Mouse (Mus musculus): ENCODE data around the gene Ephb2. TPM values are rescaled to one million over a fixed set of nuclear protein-coding genes. Genes with fewer than 3 reads are reported as not detected.
A peak's percentile ranks its signal among the peaks of the same experiment; 100 is the strongest.

Gene Ephb2
- total and polyA plus RNA-seq, 3 experiments: 0.08 to 0.34 (median 0.33) TPM

GRCm38 (mm10) chr4:136860022-136860421, 24.2 kb upstream of the Ephb2 start:
- Histone ChIP-seq H3K9me3 (replicated peaks) (no peaks in the 10 kb centered on the region), H3K4me3 (ENCODE audit: low read depth, low read length) (no peak overlapping the region), H3K4me1 (ENCODE audit: insufficient read depth, low read depth, low read length) (no peaks in the 10 kb centered on the region), H3K36me3 (replicated peaks) (no peaks in the 10 kb centered on the region), H3K27me3 (ENCODE audit: insufficient read depth, low read length) (peaks cover under 1% of the 10 kb centered on the region; the same call in 1 of the 2 replicates)
- TF ChIP-seq POLR2AphosphoS5 (IDR thresholded peaks at IDR 0.05; ENCODE audit: insufficient replicate concordance, low read depth, low read length) (no peak), GATA1 (IDR thresholded peaks at IDR 0.05; ENCODE audit: borderline replicate concordance, low read length) (no peak), CTCF (IDR thresholded peaks at IDR 0.05; ENCODE audit: low read depth, low read length) (peak; percentile 30)
- DNase-seq (ENCODE audit: low spot score) (no peak), ATAC-seq (ENCODE audit: extremely low read depth, insufficient number of reproducible peaks, low FRiP score, poor library complexity, severe bottlenecking) (no peak)

GRCm38 (mm10) chr4:136855081-136855480, 19.3 kb upstream of the Ephb2 start:
- Histone ChIP-seq H3K9me3 (replicated peaks) (no peaks in the 10 kb centered on the region), H3K27me3 (ENCODE audit: insufficient read depth, low read length) (no peaks in the 10 kb centered on the region), H3K4me3 (ENCODE audit: low read depth, low read length) (no peak overlapping the region), H3K36me3 (replicated peaks) (no peaks in the 10 kb centered on the region), H3K4me1 (ENCODE audit: insufficient read depth, low read depth, low read length) (no peaks in the 10 kb centered on the region)
- no peak for DNase-seq (ENCODE audit: low spot score)
- TF ChIP-seq POLR2AphosphoS5 (IDR thresholded peaks at IDR 0.05; ENCODE audit: insufficient replicate concordance, low read depth, low read length) (no peak), CTCF (IDR thresholded peaks at IDR 0.05; ENCODE audit: low read depth, low read length) (no peak), GATA1 (IDR thresholded peaks at IDR 0.05; ENCODE audit: borderline replicate concordance, low read length) (no peak), GATA2 (IDR thresholded peaks at IDR 0.05; ENCODE audit: borderline replicate concordance, low read depth, low read length) (no peak), TAL1 (conservative IDR thresholded peaks at IDR 0.05; ENCODE audit: low read depth, low read length) (no peak)
- no peak for ATAC-seq (ENCODE audit: extremely low read depth, insufficient number of reproducible peaks, low FRiP score, poor library complexity, severe bottlenecking)

GRCm38 (mm10) chr4:136852989-136853388, 17.2 kb upstream of the Ephb2 start:
- H3K27me3 ChIP-seq (ENCODE audit: insufficient read depth, low read length): no peaks in the 10 kb centered on the region
- DNase-seq (ENCODE audit: low spot score): no peak
- no peak for ATAC-seq (ENCODE audit: extremely low read depth, insufficient number of reproducible peaks, low FRiP score, poor library complexity, severe bottlenecking)
- no peak overlapping the region; the same call in 1 of the 2 replicates for H3K4me3 ChIP-seq (ENCODE audit: low read depth, low read length)
- no peaks in the 10 kb centered on the region for H3K36me3 ChIP-seq (replicated peaks)
- H3K4me1 ChIP-seq (ENCODE audit: insufficient read depth, low read depth, low read length): no peaks in the 10 kb centered on the region
- H3K9me3 ChIP-seq (replicated peaks): no peaks in the 10 kb centered on the region
- TF ChIP-seq TAL1 (conservative IDR thresholded peaks at IDR 0.05; ENCODE audit: low read depth, low read length) (no peak), GATA1 (IDR thresholded peaks at IDR 0.05; ENCODE audit: borderline replicate concordance, low read length) (no peak), CTCF (IDR thresholded peaks at IDR 0.05; ENCODE audit: low read depth, low read length) (no peak), GATA2 (IDR thresholded peaks at IDR 0.05; ENCODE audit: borderline replicate concordance, low read depth, low read length) (no peak), POLR2AphosphoS5 (IDR thresholded peaks at IDR 0.05; ENCODE audit: insufficient replicate concordance, low read depth, low read length) (no peak)

- no peak for DNase-seq (ENCODE audit: low spot score)
- ATAC-seq (ENCODE audit: extremely low read depth, insufficient number of reproducible peaks, low FRiP score, poor library complexity, severe bottlenecking): no peak
- no peaks in the 10 kb centered on the region for H3K9me3 ChIP-seq (replicated peaks)
- no peaks in the 10 kb centered on the region for H3K4me1 ChIP-seq (ENCODE audit: insufficient read depth, low read depth, low read length)
- no peaks in the 10 kb centered on the region for H3K27me3 ChIP-seq (ENCODE audit: insufficient read depth, low read length)
- no peak overlapping the region for H3K4me3 ChIP-seq (ENCODE audit: low read depth, low read length)
- H3K36me3 ChIP-seq (replicated peaks): no peaks in the 10 kb centered on the region
- no peak for TF ChIP-seq GATA1 (IDR thresholded peaks at IDR 0.05; ENCODE audit: borderline replicate concordance, low read length)
- no peak for TF ChIP-seq POLR2AphosphoS5 (IDR thresholded peaks at IDR 0.05; ENCODE audit: insufficient replicate concordance, low read depth, low read length)
- TF ChIP-seq TAL1 (conservative IDR thresholded peaks at IDR 0.05; ENCODE audit: low read depth, low read length): no peak
- TF ChIP-seq GATA2 (IDR thresholded peaks at IDR 0.05; ENCODE audit: borderline replicate concordance, low read depth, low read length): no peak
- no peak for TF ChIP-seq CTCF (IDR thresholded peaks at IDR 0.05; ENCODE audit: low read depth, low read length)
These were observed 16.3 kb upstream of the Ephb2 start for GRCm38 (mm10) chr4:136852119-136852518.

GRCm38 (mm10) chr4:136848565-136848964, 12.8 kb upstream of the Ephb2 start:
- H3K9me3 ChIP-seq (replicated peaks): no peaks in the 10 kb centered on the region
- DNase-seq (ENCODE audit: low spot score): no peak
- no peak overlapping the region for H3K4me3 ChIP-seq (ENCODE audit: low read depth, low read length)
- no peak for TF ChIP-seq CTCF (IDR thresholded peaks at IDR 0.05; ENCODE audit: low read depth, low read length)
- no peaks in the 10 kb centered on the region for H3K4me1 ChIP-seq (ENCODE audit: insufficient read depth, low read depth, low read length)
- no peaks in the 10 kb centered on the region for H3K27me3 ChIP-seq (ENCODE audit: insufficient read depth, low read length)
- no peak for ATAC-seq (ENCODE audit: extremely low read depth, insufficient number of reproducible peaks, low FRiP score, poor library complexity, severe bottlenecking)
- no peaks in the 10 kb centered on the region for H3K36me3 ChIP-seq (replicated peaks)

- DNase-seq (ENCODE audit: low spot score): no peak
- ATAC-seq (ENCODE audit: extremely low read depth, insufficient number of reproducible peaks, low FRiP score, poor library complexity, severe bottlenecking): no peak
- H3K27me3 ChIP-seq (ENCODE audit: insufficient read depth, low read length): no peaks in the 10 kb centered on the region
- H3K4me1 ChIP-seq (ENCODE audit: insufficient read depth, low read depth, low read length): no peaks in the 10 kb centered on the region
- no peak overlapping the region for H3K4me3 ChIP-seq (ENCODE audit: low read depth, low read length)
- no peak for TF ChIP-seq TAL1 (conservative IDR thresholded peaks at IDR 0.05; ENCODE audit: low read depth, low read length)
- no peak for TF ChIP-seq GATA1 (IDR thresholded peaks at IDR 0.05; ENCODE audit: borderline replicate concordance, low read length)
- no peak for TF ChIP-seq POLR2AphosphoS5 (IDR thresholded peaks at IDR 0.05; ENCODE audit: insufficient replicate concordance, low read depth, low read length)
- no peak for TF ChIP-seq CTCF (IDR thresholded peaks at IDR 0.05; ENCODE audit: low read depth, low read length)
- no peak for TF ChIP-seq GATA2 (IDR thresholded peaks at IDR 0.05; ENCODE audit: borderline replicate concordance, low read depth, low read length)
- H3K36me3 ChIP-seq (replicated peaks): no peaks in the 10 kb centered on the region
- no peaks in the 10 kb centered on the region for H3K9me3 ChIP-seq (replicated peaks)
These were observed 11.4 kb upstream of the Ephb2 start for GRCm38 (mm10) chr4:136847166-136847565.

- TF ChIP-seq GATA2 (IDR thresholded peaks at IDR 0.05; ENCODE audit: borderline replicate concordance, low read depth, low read length): no peak
- TF ChIP-seq CTCF (IDR thresholded peaks at IDR 0.05; ENCODE audit: low read depth, low read length): no peak
- TF ChIP-seq TAL1 (conservative IDR thresholded peaks at IDR 0.05; ENCODE audit: low read depth, low read length): no peak
- no peak for TF ChIP-seq GATA1 (IDR thresholded peaks at IDR 0.05; ENCODE audit: borderline replicate concordance, low read length)
- TF ChIP-seq POLR2AphosphoS5 (IDR thresholded peaks at IDR 0.05; ENCODE audit: insufficient replicate concordance, low read depth, low read length): no peak
- no peaks in the 10 kb centered on the region for H3K9me3 ChIP-seq (replicated peaks)
- ATAC-seq (ENCODE audit: extremely low read depth, insufficient number of reproducible peaks, low FRiP score, poor library complexity, severe bottlenecking) (no peak), DNase-seq (ENCODE audit: low spot score) (no peak)
- H3K4me3 ChIP-seq (ENCODE audit: low read depth, low read length): no peak overlapping the region
- H3K4me1 ChIP-seq (ENCODE audit: insufficient read depth, low read depth, low read length): no peaks in the 10 kb centered on the region
- H3K36me3 ChIP-seq (replicated peaks): no peaks in the 10 kb centered on the region
- peaks cover 5% of the 10 kb centered on the region for H3K27me3 ChIP-seq (ENCODE audit: insufficient read depth, low read length)
These were observed 7.0 kb upstream of the Ephb2 start for GRCm38 (mm10) chr4:136842802-136843201.
